Mouse (Mus musculus): ENCODE data around the gene Bcat1. TPM values are rescaled to one million over a fixed set of nuclear protein-coding genes. Genes with fewer than 3 reads are reported as not detected.
A peak's percentile ranks its signal among the peaks of the same experiment; 100 is the strongest.
"Not testable (repeated sequence)": the region's sequence is repeated elsewhere in the genome, so short reads cannot be mapped to it uniquely, and the experiment has no call there.

The Bcat1 gene
- total and polyA plus RNA-seq, 2 experiments from 2014 or later: 57.0 to 96.8 TPM

DNA sequence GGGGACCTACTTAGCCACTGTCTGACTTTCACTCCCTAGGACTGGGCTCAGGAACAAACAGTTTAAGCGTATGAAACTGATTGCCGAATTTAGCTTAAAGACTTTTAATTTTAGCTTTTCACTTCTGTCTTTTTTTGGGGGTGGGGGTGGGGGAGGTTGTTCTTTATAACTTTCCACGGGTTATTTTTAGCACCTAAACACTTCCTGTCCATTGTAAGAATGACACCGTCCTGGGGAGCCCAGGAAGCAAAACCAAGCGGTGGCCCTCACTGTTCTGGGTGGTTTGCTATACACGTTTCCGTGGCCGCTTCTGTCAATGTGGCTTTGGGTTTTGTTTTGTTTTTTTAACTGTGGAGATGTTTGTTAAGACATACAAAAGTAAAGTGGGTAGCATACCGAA, 24.9 kb upstream of the Bcat1 start:
- no peaks in the 10 kb centered on the region for H3K36me3 ChIP-seq (ENCODE audit: insufficient read depth, low read length)
- WGBS: 77% methylated on average over 9 of the region's 9 CpGs

DNA sequence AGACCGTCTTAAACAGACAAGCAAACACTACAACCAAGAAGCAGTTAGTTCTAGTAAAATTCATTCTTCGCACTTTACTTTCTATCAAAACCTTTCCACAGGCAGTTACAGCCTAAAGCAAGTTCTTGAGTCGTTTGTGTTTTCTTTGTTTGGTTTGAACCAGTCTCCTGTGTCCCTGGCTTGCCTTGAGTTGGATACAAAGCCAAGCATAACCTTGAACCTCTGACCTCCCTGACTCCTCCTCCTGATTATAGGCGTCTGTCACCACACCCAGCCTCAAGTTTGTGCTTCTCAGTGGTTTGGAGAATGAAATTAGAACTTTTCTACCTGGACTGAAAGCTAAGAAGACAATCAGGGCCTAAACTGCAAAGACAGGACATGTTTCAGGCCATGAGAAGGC, 18.4 kb upstream of the Bcat1 start:
- H3K4me2 ChIP-seq (ENCODE audit: low read depth, low read length, poor library complexity, severe bottlenecking): no peak overlapping the region
- ATAC-seq (ENCODE audit: low FRiP score) (no peak), DNase-seq (ENCODE audit: low spot score) (no peak)
- H3K36me3 ChIP-seq (ENCODE audit: insufficient read depth, low read length): no peaks in the 10 kb centered on the region
- no peaks in the 10 kb centered on the region for H3K4me1 ChIP-seq (ENCODE audit: insufficient read depth, low read length)
- H3K4me3 ChIP-seq (ENCODE audit: low read depth, low read length): no peak overlapping the region
- H3K27me3 ChIP-seq (ENCODE audit: insufficient read depth, low read length): no peaks in the 10 kb centered on the region
- H3K9ac ChIP-seq (replicated peaks; ENCODE audit: low read length, poor library complexity, severe bottlenecking): no peak overlapping the region
- 76% methylated on average over 4 of the region's 4 CpGs for WGBS
- H3K27ac ChIP-seq (ENCODE audit: low read depth, low read length): no peak overlapping the region
- no peak for TF ChIP-seq CTCF (IDR thresholded peaks at IDR 0.05)
- H3K9me3 ChIP-seq (ENCODE audit: low read length): no peaks in the 10 kb centered on the region

More for the DNA sequence above, 24.9 kb upstream of the Bcat1 start:
- H3K27me3 ChIP-seq (ENCODE audit: insufficient read depth, low read length): no peaks in the 10 kb centered on the region
- ATAC-seq (ENCODE audit: low FRiP score) (no peak), DNase-seq (ENCODE audit: low spot score) (no peak)
- H3K9me3 ChIP-seq (ENCODE audit: low read length): no peaks in the 10 kb centered on the region
- H3K27ac ChIP-seq (ENCODE audit: low read depth, low read length): no peak overlapping the region
- no peak overlapping the region for H3K4me2 ChIP-seq (ENCODE audit: low read depth, low read length, poor library complexity, severe bottlenecking)
- no peaks in the 10 kb centered on the region for H3K4me1 ChIP-seq (ENCODE audit: insufficient read depth, low read length)
- no peak overlapping the region for H3K9ac ChIP-seq (replicated peaks; ENCODE audit: low read length, poor library complexity, severe bottlenecking)
- no peak for TF ChIP-seq CTCF (IDR thresholded peaks at IDR 0.05)
- H3K4me3 ChIP-seq (ENCODE audit: low read depth, low read length): no peak overlapping the region

DNA sequence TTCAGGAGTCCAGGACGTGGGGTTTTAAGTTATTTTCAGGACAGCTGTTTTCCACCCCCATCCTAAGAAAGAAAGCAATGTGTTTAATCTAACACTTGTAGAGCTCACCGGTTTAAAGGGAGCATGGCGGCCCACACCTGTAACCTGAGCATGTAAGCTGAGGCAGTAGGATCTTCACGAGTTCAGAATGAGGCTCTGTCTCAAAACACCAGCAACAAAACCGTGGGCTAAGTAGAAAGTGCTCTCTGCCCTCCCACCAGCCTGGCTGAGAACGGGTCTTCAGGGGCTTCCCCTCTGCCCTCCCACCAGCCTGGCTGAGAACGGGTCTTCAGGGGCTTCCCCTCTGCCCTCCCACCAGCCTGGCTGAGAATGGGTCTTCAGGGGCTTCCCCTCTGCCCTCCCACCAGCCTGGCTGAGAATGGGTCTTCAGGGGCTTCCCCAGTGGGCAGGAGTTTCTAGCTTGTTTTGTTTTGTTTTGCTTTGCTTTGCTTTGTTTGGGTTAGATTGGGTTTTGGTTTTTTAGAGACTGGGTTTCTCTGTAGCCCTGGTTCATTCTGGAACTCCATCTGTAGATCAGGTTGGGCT, 17.1 kb upstream of the Bcat1 start:
- 58% methylated on average over 7 of the region's 7 CpGs for WGBS
- H3K4me2 ChIP-seq (ENCODE audit: low read depth, low read length, poor library complexity, severe bottlenecking); DNase-seq (ENCODE audit: low spot score); H3K9ac ChIP-seq (replicated peaks; ENCODE audit: low read length, poor library complexity, severe bottlenecking); H3K27ac ChIP-seq (ENCODE audit: low read depth, low read length); H3K27me3 ChIP-seq (ENCODE audit: insufficient read depth, low read length); H3K4me3 ChIP-seq (ENCODE audit: low read depth, low read length); H3K36me3 ChIP-seq (ENCODE audit: insufficient read depth, low read length); H3K9me3 ChIP-seq (ENCODE audit: low read length); H3K4me1 ChIP-seq (ENCODE audit: insufficient read depth, low read length); ATAC-seq (ENCODE audit: low FRiP score): not testable (repeated sequence)

DNA sequence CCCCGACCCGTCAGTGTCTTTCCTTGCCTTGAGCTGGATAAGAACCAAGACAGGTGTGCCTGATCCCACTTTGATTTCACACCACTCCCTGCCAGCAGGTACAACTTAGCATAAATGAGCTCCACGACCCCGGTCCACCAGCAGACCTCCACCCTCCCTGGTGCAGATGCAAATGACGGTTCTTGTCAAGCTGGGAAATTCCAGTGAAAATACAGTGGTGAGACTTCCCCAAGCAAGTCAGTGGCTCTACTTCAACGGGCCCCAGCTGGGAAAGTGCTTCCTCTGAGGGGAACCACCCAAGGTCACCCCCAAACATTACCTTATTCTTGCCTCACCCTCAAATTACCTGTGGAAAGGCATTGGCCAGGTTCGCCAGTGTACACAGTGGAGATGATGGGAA, 16.0 kb upstream of the Bcat1 start:
- H3K27ac ChIP-seq (ENCODE audit: low read depth, low read length): no peak overlapping the region
- no peak for DNase-seq (ENCODE audit: low spot score)
- TF ChIP-seq CTCF (IDR thresholded peaks at IDR 0.05): no peak
- H3K9me3 ChIP-seq (ENCODE audit: low read length): no peaks in the 10 kb centered on the region
- no peak overlapping the region for H3K4me3 ChIP-seq (ENCODE audit: low read depth, low read length)
- no peaks in the 10 kb centered on the region for H3K36me3 ChIP-seq (ENCODE audit: insufficient read depth, low read length)
- WGBS: 80% methylated on average over 7 of the region's 7 CpGs
- H3K27me3 ChIP-seq (ENCODE audit: insufficient read depth, low read length): no peaks in the 10 kb centered on the region
- H3K4me2 ChIP-seq (ENCODE audit: low read depth, low read length, poor library complexity, severe bottlenecking): no peak overlapping the region
- no peak overlapping the region for H3K9ac ChIP-seq (replicated peaks; ENCODE audit: low read length, poor library complexity, severe bottlenecking)
- ATAC-seq (ENCODE audit: low FRiP score): no peak
- no peaks in the 10 kb centered on the region for H3K4me1 ChIP-seq (ENCODE audit: insufficient read depth, low read length)

DNA sequence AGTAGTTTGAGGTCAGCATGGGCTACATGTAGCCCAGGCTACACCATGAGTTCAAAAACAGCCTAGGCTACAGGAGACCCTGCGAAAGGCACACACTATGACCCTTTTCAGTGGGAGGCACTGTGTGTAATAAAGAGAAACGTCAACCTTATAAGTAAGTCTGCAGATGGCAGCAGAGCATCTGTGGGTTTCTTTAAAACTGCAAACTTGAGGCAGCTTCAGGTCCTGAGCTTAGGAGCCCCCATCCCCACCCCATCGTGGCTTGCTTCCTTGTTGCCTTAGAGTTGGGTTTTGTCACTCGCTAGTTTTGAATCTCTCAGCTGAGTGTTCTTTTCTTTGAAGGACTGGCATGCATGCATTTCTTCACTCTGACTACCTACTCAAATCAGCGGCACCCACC, 14.9 kb upstream of the Bcat1 start:
- no peaks in the 10 kb centered on the region for H3K9me3 ChIP-seq (ENCODE audit: low read length)
- H3K4me2 ChIP-seq (ENCODE audit: low read depth, low read length, poor library complexity, severe bottlenecking): no peak overlapping the region
- H3K4me1 ChIP-seq (ENCODE audit: insufficient read depth, low read length): no peaks in the 10 kb centered on the region
- ATAC-seq (ENCODE audit: low FRiP score) (no peak), DNase-seq (ENCODE audit: low spot score) (no peak)
- H3K9ac ChIP-seq (replicated peaks; ENCODE audit: low read length, poor library complexity, severe bottlenecking): no peak overlapping the region
- no peak overlapping the region for H3K4me3 ChIP-seq (ENCODE audit: low read depth, low read length)
- peak; percentile 41 for TF ChIP-seq CTCF (IDR thresholded peaks at IDR 0.05)
- H3K27ac ChIP-seq (ENCODE audit: low read depth, low read length): no peak overlapping the region
- WGBS: 74% methylated on average over 5 of the region's 5 CpGs
- no peaks in the 10 kb centered on the region for H3K36me3 ChIP-seq (ENCODE audit: insufficient read depth, low read length)
- H3K27me3 ChIP-seq (ENCODE audit: insufficient read depth, low read length): no peaks in the 10 kb centered on the region

DNA sequence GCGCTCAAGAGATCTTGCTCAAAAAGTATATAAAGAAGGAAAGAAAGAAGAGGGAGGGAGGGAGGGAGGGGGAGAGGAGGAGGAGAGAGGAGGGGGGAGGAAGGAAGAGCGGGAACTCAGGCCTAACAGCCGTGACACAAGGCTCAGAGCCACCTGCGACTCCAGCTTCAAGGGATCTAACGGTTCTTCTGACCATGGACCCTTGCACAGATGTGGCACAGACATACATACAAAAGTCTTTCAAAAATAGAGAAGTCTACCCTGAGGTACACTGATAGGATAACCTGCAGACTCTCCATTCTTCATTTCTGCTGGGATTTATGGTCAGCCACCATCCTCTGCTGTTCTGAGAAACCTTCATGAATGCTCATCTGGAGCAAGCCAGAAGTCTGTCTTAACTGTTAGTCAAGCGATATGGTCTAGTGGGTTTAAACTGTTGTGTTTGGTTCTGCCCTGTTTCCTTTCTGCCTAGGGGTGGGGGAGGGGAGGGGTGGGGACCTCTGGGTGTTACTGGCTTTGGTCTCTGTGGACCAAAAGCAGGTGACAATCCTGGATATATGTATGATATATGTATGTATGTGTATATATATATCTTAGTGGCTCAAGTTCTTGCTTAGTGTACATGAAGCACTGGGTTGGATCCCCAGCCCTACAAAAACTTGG, 14.3 kb upstream of the Bcat1 start:
- no peak for ATAC-seq (ENCODE audit: low FRiP score)
- no peak overlapping the region for H3K9ac ChIP-seq (replicated peaks; ENCODE audit: low read length, poor library complexity, severe bottlenecking)
- no peak for DNase-seq (ENCODE audit: low spot score)
- no peak overlapping the region for H3K4me2 ChIP-seq (ENCODE audit: low read depth, low read length, poor library complexity, severe bottlenecking)
- H3K27me3 ChIP-seq (ENCODE audit: insufficient read depth, low read length): no peaks in the 10 kb centered on the region
- WGBS: 64% methylated on average over 6 of the region's 6 CpGs
- no peaks in the 10 kb centered on the region for H3K9me3 ChIP-seq (ENCODE audit: low read length)
- TF ChIP-seq CTCF (IDR thresholded peaks at IDR 0.05): no peak
- no peak overlapping the region for H3K4me3 ChIP-seq (ENCODE audit: low read depth, low read length)
- no peak overlapping the region for H3K27ac ChIP-seq (ENCODE audit: low read depth, low read length)
- H3K36me3 ChIP-seq (ENCODE audit: insufficient read depth, low read length): no peaks in the 10 kb centered on the region
- H3K4me1 ChIP-seq (ENCODE audit: insufficient read depth, low read length): no peaks in the 10 kb centered on the region
